26 mouse cellular contexts compared by ENCODE assay signal in the genomic region with DNA sequence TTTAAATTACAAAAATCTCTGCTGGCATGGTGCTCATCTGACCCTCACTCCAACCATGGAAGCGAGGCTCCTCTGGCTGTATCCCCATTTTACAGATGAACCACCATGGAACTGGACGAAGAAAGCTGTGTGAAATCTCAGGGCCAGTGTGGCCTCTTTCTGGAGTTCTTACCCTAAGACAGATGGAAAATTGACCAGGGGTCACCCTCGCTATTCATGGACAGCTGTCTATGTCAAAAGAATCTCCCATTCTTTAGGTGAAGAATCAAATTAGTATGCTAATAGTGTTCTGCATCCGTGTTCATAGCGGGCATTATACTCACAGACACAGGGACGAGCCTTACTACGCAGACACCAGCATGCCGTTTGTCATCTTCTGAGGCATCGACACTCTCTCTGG.
DNase-seq lines count a peak whose midpoint lies in the region; ATAC-seq lines count a peak whose summit lies in the region.
"Had no signal": no experiment of that assay in that cellular context is flagged by ENCODE, and none has a peak within 500 bp of the region (broad histone marks: within the 10 kb centered on the region; RNA-seq: fewer than 3 reads in every experiment).

No protein-coding gene starts in this region.

- H3K36me3 ChIP-seq in hindbrain, embryonic 11.5 days (ENCODE audit: control insufficient read depth, insufficient read depth, low read length) = no peaks in the 10 kb centered on the region
- H3K36me3 ChIP-seq in hindbrain, embryonic 14.5 days (replicated peaks; ENCODE audit: control insufficient read depth, insufficient read depth) = no peaks in the 10 kb centered on the region
- H3K36me3 ChIP-seq in midbrain, embryonic 11.5 days (ENCODE audit: control insufficient read depth, insufficient read depth, low read length) = no peaks in the 10 kb centered on the region
- H3K36me3 ChIP-seq in midbrain, embryonic 15.5 days (replicated peaks) = no peaks in the 10 kb centered on the region
- H3K36me3 ChIP-seq in hindbrain, embryonic 13.5 days = no peaks in the 10 kb centered on the region
- H3K36me3 ChIP-seq: embryonic facial prominence, embryonic 10.5 days; embryonic facial prominence, embryonic 15.5 days; heart, embryonic 10.5 days; heart, embryonic 15.5 days; kidney, embryonic 15.5 days; stomach, embryonic 15.5 days had no signal

- 57% methylated on average over 9 of the region's 9 CpGs for WGBS in hindbrain, embryonic 11.5 days
- WGBS in hindbrain, embryonic 14.5 days = 39% methylated on average over 9 of the region's 9 CpGs
- 63% methylated on average over 9 of the region's 9 CpGs for WGBS in midbrain, embryonic 11.5 days
- WGBS in midbrain, embryonic 15.5 days = 41% methylated on average over 9 of the region's 9 CpGs
- WGBS in hindbrain, embryonic 13.5 days = 41% methylated on average over 9 of the region's 9 CpGs

- DNase-seq in embryo, embryonic 11 days = peak; percentile 33
- DNase-seq in embryo, embryonic 10 days (ENCODE audit: low spot score) = no peak
- peak; percentile 57 for DNase-seq in hindbrain, embryonic 11.5 days (ENCODE audit: low spot score)
- no peak for DNase-seq in hindbrain, embryonic 14.5 days (ENCODE audit: low spot score)
- no peak for DNase-seq in midbrain, embryonic 11.5 days (ENCODE audit: low spot score, missing footprints)
- no peak for DNase-seq in spleen, adult 12 weeks (ENCODE audit: low spot score)
- DNase-seq: adrenal gland, postnatal 14 days; cerebellum, adult 11-12 months; gastrocnemius, postnatal 25 days; kidney, adult 11 months; kidney, postnatal 25 days; liver; lung, adult 2 months; lung, postnatal 10 days; retina, postnatal 1 day had no signal

- no peaks in the 10 kb centered on the region for H3K9me3 ChIP-seq in hindbrain, embryonic 11.5 days (ENCODE audit: control insufficient read depth, low read length)
- H3K9me3 ChIP-seq in hindbrain, embryonic 14.5 days (ENCODE audit: control insufficient read depth, low read length) = no peaks in the 10 kb centered on the region
- no peaks in the 10 kb centered on the region for H3K9me3 ChIP-seq in midbrain, embryonic 11.5 days (ENCODE audit: control insufficient read depth, low read length)
- H3K9me3 ChIP-seq in midbrain, embryonic 15.5 days = no peaks in the 10 kb centered on the region
- H3K9me3 ChIP-seq in hindbrain, embryonic 13.5 days = no peaks in the 10 kb centered on the region
- H3K9me3 ChIP-seq: embryonic facial prominence, embryonic 10.5 days; embryonic facial prominence, embryonic 15.5 days; heart, embryonic 10.5 days; heart, embryonic 15.5 days; kidney, embryonic 15.5 days; stomach, embryonic 15.5 days had no signal

- H3K4me1 ChIP-seq in hindbrain, embryonic 11.5 days (replicated peaks; ENCODE audit: control insufficient read depth, insufficient read depth, low read length) = no peaks in the 10 kb centered on the region; the same call in 1 of the 2 replicates
- peaks cover 23% of the 10 kb centered on the region; the same call in 1 of the 2 replicates for H3K4me1 ChIP-seq in hindbrain, embryonic 14.5 days (replicated peaks; ENCODE audit: control insufficient read depth, insufficient read depth, low read length)
- peaks cover 37% of the 10 kb centered on the region for H3K4me1 ChIP-seq in midbrain, embryonic 11.5 days (ENCODE audit: control insufficient read depth, insufficient read depth, low read length)
- H3K4me1 ChIP-seq in midbrain, embryonic 15.5 days = peaks cover 27% of the 10 kb centered on the region
- peaks cover 46% of the 10 kb centered on the region for H3K4me1 ChIP-seq in hindbrain, embryonic 13.5 days (replicated peaks)
- H3K4me1 ChIP-seq: heart, embryonic 15.5 days; kidney, embryonic 15.5 days; stomach, embryonic 15.5 days had no signal

- no peak overlapping the region for H3K4me2 ChIP-seq in hindbrain, embryonic 11.5 days (replicated peaks; ENCODE audit: low read depth, low read length)
- no peak overlapping the region for H3K4me2 ChIP-seq in hindbrain, embryonic 14.5 days (replicated peaks)
- H3K4me2 ChIP-seq in midbrain, embryonic 11.5 days = no peak overlapping the region
- no peak overlapping the region for H3K4me2 ChIP-seq in midbrain, embryonic 15.5 days
- no peak overlapping the region for H3K4me2 ChIP-seq in hindbrain, embryonic 13.5 days
- H3K4me2 ChIP-seq: embryonic facial prominence, embryonic 15.5 days; heart, embryonic 15.5 days; kidney, embryonic 15.5 days; stomach, embryonic 15.5 days had no signal

- H3K27me3 ChIP-seq in hindbrain, embryonic 11.5 days (ENCODE audit: control insufficient read depth, insufficient read depth, low read length) = no peaks in the 10 kb centered on the region
- no peaks in the 10 kb centered on the region for H3K27me3 ChIP-seq in hindbrain, embryonic 14.5 days (ENCODE audit: control insufficient read depth, insufficient read depth, low read length)
- H3K27me3 ChIP-seq in midbrain, embryonic 11.5 days (ENCODE audit: control insufficient read depth, insufficient read depth, low read length) = no peaks in the 10 kb centered on the region
- no peaks in the 10 kb centered on the region for H3K27me3 ChIP-seq in midbrain, embryonic 15.5 days (replicated peaks)
- 0 out of 2 replicates have a peak, but pooled peaks cover 3% of the 10 kb centered on the region for H3K27me3 ChIP-seq in hindbrain, embryonic 13.5 days
- H3K27me3 ChIP-seq: embryonic facial prominence, embryonic 15.5 days; heart, embryonic 15.5 days; kidney, embryonic 15.5 days; stomach, embryonic 15.5 days had no signal

- ATAC-seq in hindbrain, embryonic 11.5 days (ENCODE audit: low FRiP score) = peak; percentile 52; the same call in 1 of the 2 replicates
- ATAC-seq in hindbrain, embryonic 14.5 days (ENCODE audit: low FRiP score) = no peak
- peak; percentile 26; the same call in 1 of the 2 replicates for ATAC-seq in midbrain, embryonic 11.5 days (ENCODE audit: low FRiP score)
- ATAC-seq in midbrain, embryonic 15.5 days (replicated peaks) = no peak
- no peak for ATAC-seq in hindbrain, embryonic 13.5 days (ENCODE audit: low FRiP score)
- ATAC-seq: CD4-positive, CD25-positive, alpha-beta regulatory T cell, adult 4 months had no signal

- H3K4me3 ChIP-seq in hindbrain, embryonic 11.5 days (ENCODE audit: low read depth, low read length) = no peak overlapping the region
- no peak overlapping the region for H3K4me3 ChIP-seq in hindbrain, embryonic 14.5 days (replicated peaks; ENCODE audit: low read length)
- H3K4me3 ChIP-seq in midbrain, embryonic 11.5 days (ENCODE audit: low read depth, low read length) = no peak overlapping the region
- H3K4me3 ChIP-seq in midbrain, embryonic 15.5 days = no peak overlapping the region
- H3K4me3 ChIP-seq in hindbrain, embryonic 13.5 days = no peak overlapping the region
- H3K4me3 ChIP-seq: embryonic facial prominence, embryonic 10.5 days; embryonic facial prominence, embryonic 15.5 days; heart, embryonic 10.5 days; heart, embryonic 15.5 days; kidney, embryonic 15.5 days; stomach, embryonic 15.5 days had no signal

- no peak overlapping the region for H3K9ac ChIP-seq in hindbrain, embryonic 11.5 days (ENCODE audit: low read depth, low read length)
- no peak overlapping the region for H3K9ac ChIP-seq in hindbrain, embryonic 14.5 days
- no peak overlapping the region for H3K9ac ChIP-seq in midbrain, embryonic 11.5 days (ENCODE audit: low read length)
- H3K9ac ChIP-seq in midbrain, embryonic 15.5 days = no peak overlapping the region
- H3K9ac ChIP-seq in hindbrain, embryonic 13.5 days = no peak overlapping the region
- H3K9ac ChIP-seq: embryonic facial prominence, embryonic 15.5 days; heart, embryonic 15.5 days; kidney, embryonic 15.5 days; liver, embryonic 14.5 days; stomach, embryonic 15.5 days had no signal

- H3K27ac ChIP-seq in hindbrain, embryonic 11.5 days (ENCODE audit: low read depth, low read length) = no peak overlapping the region
- H3K27ac ChIP-seq in hindbrain, embryonic 14.5 days = no peak overlapping the region
- H3K27ac ChIP-seq in midbrain, embryonic 11.5 days (ENCODE audit: low read depth, low read length) = no peak overlapping the region
- H3K27ac ChIP-seq in midbrain, embryonic 15.5 days = no peak overlapping the region
- peak overlapping the region; percentile 24; the same call in 1 of the 2 replicates for H3K27ac ChIP-seq in hindbrain, embryonic 13.5 days
- H3K27ac ChIP-seq: embryonic facial prominence, embryonic 10.5 days; embryonic facial prominence, embryonic 15.5 days; heart, embryonic 10.5 days; heart, embryonic 15.5 days; kidney, embryonic 15.5 days; liver, embryonic 14.5 days; macrophage; stomach, embryonic 15.5 days had no signal

Comparison
In these comparisons a context has a peak if more than half of its experiments do, and no peak if none do; other contexts are left out.
1. DNase-seq: peak in embryo, embryonic 11 days (single experiment) and hindbrain, embryonic 11.5 days (single experiment); none in embryo, embryonic 10 days (single experiment), hindbrain, embryonic 14.5 days (single experiment), midbrain, embryonic 11.5 days (single experiment) and spleen, adult 12 weeks (single experiment).
2. ATAC-seq: peak in hindbrain, embryonic 11.5 days (single experiment) and midbrain, embryonic 11.5 days (single experiment); none in hindbrain, embryonic 14.5 days (single experiment), midbrain, embryonic 15.5 days (single experiment) and hindbrain, embryonic 13.5 days (single experiment).